Mouse (Mus musculus) 3T3-L1 (cell line): ENCODE results near the gene Cdh20.

ENCODE experiments used
- DNase-seq: peaks from one replicate; pipeline ENCODE4 v3.0.0-alpha.2; 2015; ENCODE audit warnings: low read depth, low spot score

Gene Cdh20

DNA sequence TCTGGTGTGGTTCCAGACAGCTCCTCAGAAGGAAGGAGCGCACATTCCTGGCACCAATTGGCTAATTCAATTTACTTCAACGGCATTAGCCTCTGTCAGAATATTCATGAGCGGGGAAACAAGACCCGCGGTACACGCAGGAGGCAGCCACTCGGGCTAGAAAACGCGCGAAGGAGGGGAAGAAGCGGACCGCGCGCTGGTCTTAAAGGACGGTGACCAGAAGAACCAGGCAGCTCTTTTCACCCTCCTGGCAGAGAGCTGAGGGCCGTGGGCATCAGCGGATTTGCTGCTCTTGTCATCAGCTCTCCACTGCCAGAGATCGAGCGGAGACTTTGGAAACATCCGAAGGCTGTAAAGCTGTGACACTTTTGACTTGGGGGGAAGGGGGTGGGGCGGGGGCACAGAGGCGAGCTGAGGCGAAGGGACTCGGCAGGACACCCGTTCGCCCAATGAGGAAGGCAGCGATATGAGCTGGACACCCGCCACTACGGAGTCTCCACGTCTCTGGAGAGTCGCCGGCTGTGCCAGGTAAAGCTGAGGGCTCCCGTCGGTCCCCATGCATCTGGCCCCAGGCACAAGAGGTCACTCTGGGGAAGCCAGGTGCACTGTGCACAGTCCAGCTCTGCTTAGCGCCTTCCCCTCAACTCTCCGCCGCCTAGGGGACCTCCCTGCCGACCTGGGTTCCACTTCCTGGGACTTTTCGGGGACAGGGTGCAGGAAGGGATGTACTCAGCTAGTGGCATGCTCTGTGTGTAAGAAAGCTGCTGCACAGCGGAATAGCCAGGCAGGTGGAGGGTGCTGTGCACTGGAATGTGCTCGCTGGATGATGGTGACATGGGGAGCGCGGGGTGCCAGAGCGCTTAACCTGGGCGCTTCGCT, at the start of gene Cdh20:
TSS of gene Cdh20 (plus strand) at position 159 of the 879 bp plus-strand sequence.
- no peak for DNase-seq

DNA sequence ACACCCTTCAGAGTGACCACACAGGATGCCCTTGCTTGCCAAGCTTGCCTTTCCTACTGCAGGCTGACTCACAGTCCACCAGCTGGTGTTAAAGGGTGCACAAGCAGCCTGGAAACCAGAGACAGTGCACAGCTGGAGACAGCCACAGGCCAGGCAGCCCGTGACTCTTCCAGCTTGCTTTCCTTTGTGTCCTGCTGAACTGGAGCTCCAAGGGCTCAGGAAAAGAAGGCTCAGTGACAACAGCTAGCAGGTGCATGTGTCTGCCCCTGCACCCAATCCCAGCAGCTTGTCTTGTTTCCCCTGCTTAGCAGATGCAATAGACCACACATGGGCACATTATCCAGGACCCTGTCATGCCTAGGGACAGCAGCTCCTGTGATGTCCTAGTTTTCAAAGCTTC, 21.5 kb upstream of the Cdh20 start:
- DNase-seq = no peak

DNA sequence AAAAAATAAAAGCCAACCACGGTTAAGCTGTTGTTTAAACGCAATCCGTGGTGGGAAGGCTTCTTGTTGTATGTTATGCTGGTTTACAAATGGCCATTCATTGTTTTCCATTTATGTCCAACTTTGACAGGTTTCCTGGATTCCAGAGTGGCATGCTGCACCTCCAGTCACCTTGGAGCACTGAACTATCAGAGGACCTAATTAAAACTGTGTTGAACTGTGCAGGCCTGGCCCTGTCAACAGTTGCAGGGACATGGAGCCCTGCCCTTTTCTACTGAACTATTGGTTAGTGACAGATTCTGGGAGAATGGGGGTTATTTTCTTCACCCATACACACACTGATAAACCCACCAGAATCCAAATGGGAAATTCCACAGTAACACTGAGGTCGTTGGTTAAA, 20.9 kb upstream of the Cdh20 start:
- DNase-seq = no peak

DNA sequence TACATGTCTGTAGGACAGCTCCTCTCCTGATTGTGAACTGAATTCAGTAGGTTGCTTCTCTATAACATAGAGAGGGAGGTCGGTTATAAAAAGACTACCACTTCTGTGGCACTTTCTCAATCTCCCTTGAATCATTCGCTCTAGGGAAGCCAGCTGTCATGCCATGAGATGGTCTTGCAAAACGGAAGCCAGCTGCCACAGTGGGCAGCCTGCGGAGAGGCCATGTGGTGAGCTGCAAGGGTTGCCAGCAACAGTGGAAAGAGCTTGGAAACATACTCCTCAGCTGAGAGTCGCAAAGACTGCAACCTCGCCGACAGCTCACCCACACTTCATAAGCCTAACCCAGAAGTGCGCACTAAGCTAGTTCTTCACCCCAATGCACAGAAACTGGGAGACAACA, 13.8 kb upstream of the Cdh20 start:
- no peak for DNase-seq

DNA sequence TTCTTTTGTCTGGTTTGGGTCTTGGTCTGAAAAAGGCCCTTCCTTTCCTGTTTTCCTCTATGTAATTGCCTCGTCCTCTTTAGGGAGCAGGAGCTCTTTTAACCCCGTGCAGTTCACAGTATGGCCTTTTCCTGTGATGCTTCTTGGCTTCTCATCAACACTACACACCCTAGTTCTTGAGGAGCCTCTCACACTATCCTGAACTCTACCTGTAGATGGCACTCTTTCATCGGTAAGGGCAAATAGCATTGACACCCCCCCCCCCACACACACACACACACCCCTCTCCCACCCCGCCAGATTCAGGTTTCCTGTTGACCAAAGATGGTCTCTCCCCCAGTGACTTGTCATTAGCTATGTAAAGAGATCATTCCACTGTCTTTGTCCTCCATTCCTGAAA, 12.4 kb upstream of the Cdh20 start:
- DNase-seq = no peak

DNA sequence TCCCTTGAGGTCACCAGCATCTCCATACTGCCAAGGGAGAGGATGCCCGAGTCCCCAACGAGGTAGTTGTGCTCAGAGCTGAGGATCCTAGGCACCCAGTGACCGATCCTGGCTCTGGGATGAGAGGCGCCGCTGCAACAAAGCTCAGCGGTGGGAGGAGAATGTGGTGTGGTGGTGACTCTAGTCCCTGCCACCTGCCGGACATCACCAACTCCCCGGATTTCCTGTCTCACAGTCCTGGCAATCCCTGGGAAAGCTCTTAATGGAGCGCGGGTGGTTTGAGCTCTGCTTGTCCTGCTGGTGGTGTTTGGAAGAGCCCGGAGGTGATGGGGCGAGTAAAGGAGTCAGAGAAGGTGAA, 900 bp downstream of the Cdh20 start:
- DNase-seq = no peak

DNA sequence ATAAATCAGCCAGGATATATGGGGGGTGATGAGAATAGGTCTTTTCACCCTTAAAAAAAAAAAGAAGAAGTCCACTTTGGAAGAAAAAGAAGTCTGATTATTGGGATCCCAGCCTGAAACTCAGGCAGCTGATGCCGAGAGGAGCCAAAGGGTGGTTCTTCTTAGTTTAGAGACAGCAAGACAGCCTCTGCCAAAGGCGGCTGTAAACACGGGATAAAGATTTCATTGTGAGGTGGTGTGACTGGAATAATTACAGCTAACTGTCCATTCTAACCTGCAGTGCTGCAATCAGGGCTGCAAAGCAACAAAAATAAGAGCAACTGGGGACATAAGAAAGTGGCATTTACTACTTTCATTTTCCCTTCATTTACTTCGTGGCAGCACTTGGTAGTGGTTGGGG, 3.6 kb downstream of the Cdh20 start:
- no peak for DNase-seq

DNA sequence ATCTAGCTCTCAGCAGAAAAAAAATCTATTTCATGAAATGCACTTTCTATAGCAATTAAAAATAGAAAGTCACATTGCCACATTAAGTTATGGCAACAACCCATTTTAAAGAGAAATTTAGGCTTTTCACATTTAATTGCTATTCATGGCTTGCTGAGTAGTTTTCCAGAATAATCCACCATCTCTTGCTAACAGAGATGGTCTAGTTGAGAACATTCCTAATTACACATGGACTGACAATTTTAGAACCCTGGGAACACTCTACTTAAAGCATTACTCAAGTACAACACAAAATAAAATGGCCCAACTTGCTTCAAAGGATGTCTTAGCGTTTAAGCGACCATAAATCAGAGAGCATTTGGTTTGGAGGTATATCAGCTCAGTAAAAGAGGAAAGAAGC, 4.9 kb downstream of the Cdh20 start:
- DNase-seq = no peak

DNA sequence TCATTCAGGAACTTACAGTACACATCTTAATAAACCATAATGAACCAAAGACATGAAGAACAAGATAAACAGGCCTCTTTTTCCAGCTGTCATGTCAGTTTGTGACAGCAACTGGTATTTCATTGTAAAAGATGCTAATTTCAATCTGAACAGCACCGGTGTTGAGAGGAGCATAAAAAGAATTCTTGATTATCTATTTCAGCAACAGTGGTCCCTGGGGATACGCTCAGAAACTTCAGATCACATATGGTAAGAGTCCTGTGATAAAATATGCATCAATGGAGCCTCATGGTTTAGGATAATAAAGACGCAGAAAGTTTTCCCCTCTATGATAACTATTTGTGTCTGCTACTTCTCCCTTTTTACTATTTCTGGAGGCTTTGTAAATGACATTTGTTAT, 25.2 kb downstream of the Cdh20 start:
- DNase-seq = no peak

DNA sequence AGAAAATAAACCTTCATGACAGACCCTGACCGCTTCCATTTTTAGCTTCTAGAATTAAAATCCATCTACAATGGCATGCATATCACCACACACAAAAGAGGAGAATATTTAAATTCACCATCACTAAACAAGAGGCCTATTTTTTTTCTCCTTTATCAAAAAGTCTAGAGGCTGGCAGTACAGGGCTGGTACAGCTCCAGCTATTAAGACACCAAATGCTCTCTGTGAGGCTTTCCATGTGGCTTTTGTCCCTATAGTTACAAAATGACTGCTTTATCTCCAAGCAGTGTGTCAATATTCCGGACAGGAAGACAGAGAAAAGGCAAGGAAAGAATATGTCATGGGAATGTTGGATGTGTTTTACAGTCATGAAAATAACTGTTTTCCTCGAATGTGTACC, 27.8 kb downstream of the Cdh20 start:
- DNase-seq = no peak

DNA sequence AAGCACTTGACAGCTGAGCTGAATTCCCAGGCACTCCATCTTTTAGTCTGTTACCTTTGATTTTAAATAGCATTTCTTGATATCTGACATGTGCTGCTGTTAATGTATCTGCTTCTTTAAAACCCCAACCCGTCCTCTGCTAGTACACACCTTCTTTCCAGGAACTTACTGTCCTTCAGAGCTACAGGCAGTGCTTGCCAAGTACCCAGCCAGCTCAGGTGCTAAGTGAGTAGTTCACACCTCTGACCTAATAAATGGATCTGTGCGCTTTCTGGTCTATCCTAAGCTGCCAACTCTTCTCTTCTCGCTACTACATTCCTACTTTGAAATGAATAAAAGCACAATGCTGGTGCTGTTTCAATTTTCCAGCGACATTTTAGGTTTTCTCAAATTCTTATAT, 28.8 kb downstream of the Cdh20 start:
- no peak for DNase-seq

DNA sequence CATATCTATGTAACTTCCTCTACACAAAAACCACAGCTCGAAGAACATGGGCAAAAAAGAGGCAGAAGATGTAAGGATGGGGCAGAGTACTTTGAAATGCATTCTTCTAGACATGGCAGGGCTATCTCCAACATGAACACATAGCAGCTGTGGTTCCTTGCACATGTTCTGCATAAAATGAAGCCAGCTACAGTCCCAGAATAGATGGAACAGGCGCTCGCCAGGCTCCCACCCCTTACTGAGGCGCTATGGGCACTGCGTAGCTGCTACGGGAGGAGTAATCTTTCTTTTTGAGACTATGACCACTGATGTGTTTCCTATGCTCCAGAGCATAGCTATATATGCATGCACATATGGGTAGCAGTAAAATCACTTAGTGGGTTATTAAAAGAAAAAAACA, 36.4 kb downstream of the Cdh20 start:
- no peak for DNase-seq

DNA sequence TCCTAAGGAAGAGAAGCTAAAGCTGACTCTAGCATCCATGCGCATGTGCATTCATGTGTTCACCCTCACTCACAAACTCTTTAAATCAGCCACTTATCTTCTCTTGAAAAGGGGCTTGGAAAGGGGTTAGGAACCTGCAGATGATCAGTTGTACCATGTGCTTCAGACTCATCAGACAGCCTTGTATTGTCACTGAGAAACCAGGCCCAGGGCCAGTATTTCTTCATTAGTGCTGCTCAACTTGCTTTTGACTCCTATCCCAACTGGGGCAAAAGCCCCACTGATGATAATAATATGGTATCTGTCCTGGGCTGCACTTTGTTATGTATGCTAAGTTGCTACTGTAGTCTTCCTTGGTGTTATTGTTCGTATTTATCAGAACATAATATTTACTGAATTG, 38.9 kb downstream of the Cdh20 start:
- DNase-seq = no peak

DNA sequence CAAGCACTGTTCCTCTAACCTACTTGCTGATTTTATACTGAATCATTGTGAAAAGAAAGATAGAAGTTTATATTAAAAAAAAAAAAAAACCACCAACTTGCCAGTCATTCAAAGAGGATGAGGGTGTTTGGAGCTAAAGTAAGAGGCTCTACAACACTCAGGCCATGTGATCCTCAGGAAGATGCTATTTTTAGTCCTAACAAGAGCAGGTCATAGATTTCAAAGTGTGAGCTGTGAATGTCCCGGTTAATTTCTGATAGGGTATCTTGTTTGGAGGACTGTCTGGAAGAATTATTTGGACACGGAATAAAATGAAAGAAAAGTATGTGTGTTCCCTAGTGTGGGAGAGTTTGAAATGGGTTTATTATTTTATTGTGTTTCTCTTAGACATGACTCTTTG, 49.2 kb downstream of the Cdh20 start:
- no peak for DNase-seq

DNA sequence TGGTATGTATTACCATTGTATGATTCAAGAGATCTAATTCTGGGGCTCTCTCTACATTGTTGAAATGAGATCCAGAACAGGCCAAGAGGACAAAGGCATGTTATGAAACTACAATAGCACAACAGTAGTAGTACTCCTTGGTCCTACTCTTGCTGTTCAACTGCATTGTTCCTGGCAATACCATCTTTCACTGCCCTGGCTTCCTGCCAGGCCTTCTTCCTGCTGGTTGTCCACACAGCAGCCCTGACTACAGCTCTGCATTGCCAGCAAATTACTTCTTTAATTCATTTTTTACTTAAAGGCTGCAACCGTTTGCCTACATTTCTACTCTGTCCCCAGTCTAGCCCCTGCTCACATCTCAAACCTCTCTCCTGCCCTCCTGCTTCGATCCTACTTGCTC, 59.8 kb downstream of the Cdh20 start:
- no peak for DNase-seq

DNA sequence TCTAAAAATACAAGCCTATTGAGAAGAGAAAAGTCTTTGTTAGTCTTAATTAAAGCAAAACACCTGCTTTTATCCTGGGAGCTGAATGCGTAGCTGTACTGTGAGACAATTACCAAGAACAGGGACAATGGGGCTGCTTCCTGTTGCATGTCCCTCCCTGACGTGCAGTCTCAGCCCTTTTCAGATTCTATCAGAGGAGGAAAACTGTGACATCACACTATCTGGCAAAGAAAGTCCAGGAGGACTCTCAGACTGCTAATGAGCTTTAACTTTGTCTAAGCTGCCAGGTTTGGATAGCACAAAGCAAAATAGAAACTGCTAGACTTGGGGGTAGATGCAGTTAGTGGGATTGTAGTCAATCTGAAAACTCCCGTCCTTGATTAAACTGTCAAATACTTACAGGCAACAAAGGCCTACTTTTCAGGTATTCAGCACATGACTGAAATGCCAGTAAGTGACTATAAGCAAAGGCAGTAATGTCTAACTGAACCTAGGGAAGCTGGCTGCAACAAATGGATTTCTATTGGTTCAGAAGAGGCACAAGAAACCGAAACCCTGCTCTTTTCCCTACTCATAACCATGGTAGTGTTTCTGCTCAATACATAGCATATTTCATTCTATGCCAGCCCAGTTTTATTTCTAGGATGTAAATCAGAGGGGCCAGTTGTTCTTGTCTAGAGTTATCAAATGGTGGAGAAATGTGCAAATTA, 70.0 kb downstream of the Cdh20 start:
- no peak for DNase-seq

DNA sequence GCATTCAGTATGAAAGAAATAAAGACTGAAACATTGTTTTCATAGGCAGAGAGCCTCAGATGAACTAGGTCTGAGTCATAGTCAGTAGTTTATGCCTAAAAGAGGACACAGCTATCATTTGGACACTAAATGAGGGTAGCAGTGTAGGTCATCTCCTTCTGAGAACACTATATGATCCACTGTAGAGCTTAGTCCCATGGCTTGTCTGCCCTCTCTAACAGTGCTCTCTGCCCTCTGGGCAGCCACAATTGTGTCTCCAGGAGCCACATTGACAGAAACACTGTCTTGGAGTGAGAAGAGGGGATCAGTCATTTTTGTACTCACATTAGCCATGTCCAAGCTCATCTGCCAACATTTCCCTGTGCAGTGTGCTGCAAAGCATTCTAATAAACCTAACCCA, 70.7 kb downstream of the Cdh20 start:
- no peak for DNase-seq

DNA sequence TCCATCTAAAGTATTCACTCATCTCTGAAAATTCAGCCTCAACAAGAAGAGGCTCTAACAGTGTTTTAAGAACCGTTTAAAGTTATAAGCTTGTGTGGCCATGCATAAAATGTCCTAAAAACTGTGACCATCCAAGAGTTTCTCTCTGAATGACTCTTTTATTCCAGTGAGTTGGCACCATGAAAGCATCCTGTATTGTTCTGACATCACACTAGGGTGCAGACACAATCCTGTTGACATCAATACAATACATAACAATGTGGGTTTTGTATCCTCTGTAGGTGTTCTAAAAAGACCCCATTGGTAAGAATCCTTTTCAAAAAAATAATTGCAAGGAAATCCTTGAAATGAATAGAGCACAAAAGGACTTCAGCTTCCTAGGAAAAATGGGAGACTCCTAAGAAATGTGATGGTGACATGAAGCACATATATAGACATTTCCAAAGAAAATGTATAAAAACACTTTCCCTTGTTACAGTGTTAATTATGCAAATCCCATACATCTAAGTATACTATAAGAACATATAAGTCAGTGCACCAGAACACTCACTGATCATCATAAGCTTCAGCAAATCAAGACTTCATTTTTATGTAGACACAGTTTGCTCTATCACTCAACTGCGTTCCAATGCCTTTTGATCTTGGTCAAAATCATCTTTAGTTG, 80.1 kb downstream of the Cdh20 start:
- no peak for DNase-seq

DNA sequence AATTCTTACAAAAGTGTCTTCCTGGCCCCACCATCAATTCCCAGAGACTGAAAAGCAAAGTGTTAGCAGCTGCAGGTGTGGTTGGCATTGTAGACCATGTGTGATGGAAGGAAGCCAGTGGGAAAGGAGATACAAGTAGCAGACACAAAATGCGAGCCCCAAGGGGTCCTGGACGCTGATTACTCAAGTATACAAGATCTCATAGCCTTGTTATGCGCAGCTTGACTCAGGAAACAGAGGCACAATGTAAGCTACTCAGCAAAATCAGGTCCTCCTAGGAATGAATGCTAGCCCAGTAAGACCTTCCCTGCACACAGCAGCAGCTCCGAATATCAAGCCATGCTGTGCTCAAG, 80.6 kb downstream of the Cdh20 start:
- DNase-seq = no peak

DNA sequence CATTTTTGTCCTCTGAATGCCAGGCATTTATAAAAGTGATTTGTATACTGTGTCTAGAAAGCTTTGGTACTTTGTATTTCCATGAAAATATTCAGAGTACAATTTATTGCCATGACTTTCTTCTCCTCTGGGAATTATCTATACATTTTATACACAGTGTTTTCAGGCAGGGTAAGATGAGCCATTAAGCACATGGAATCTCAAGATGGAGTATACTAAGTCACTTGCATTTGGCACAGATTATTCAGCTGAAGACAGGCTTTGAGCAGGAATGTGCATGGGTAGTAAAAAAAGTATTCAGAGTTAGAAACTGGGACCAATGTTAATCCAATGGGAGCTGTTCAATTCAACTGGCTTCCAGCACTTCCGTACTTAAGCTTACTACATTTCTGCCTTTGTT, 109.1 kb downstream of the Cdh20 start:
- no peak for DNase-seq

DNA sequence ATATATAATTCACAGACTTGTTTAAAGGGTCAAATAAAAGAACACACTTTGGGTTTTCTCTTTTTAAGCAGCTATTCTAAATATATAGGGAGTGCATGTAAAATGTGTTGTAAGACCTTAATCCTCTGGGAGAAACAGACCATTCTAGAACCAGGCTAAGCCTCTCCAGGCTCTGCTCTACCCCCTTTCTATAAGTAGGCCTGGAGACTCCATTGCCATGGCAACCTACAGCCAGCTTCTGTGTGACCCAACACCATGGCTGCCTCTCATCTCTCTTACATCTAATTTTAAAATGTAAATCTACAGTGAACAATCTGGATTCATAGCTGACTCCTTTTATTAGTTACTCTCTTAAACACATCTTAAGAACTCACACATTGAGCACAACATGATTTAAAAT, 133.5 kb downstream of the Cdh20 start:
- DNase-seq = no peak

DNA sequence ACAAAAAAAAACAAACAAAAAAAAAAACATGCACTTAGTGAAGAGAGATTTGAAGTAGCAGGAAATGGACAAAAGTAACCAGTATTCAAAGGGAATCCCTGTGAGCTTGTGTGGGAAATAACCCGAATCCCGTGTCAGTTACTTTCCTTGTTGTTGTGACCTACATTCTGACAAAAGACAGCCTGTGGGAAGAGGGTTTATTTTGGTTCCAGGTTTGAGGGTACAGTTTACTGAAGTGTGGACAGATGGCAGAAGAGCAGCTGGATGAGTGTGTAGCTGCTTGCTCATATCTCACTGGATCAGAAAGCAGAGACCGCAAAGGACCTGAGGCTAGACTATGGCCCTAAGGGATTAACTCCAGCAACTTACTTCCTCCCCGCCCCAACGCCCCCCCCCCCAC, 135.1 kb downstream of the Cdh20 start:
- no peak for DNase-seq

DNA sequence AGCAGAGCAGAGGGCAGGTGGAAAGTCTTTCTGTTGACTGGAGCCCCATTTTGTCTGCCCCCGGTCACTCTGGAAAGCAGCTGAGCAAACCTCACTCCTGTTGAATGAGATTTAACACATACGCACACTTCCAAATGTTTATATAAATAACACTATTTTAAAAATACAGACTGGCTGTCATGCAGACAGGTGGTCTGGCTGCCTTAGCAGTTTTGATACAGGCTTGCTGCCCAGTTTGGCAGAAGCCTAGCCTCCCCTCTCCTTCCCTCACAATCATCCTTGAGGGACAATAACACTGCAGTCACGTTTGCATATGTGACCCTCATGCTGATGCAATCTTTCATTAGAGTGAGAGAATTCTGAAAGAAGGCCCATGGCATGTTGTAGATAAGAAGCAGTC, 144.1 kb downstream of the Cdh20 start:
- no peak for DNase-seq
